Mouse (Mus musculus): Measurements from ENCODE around the gene Hivep1. TPM values are rescaled to one million over a fixed set of nuclear protein-coding genes. Genes with fewer than 3 reads are reported as not detected.

Hivep1 gene
- polyA plus RNA-seq, 2 experiments = 1.4 to 2.0 TPM

GRCm38 (mm10) chr13:42088339-42088738 lies 36.5 kb downstream of the Hivep1 start:
- Histone ChIP-seq H3K4me1 (replicated peaks; ENCODE audit: control insufficient read depth in 2 of 2, insufficient read depth in 2 of 2, low read length in 1 of 2) (peaks cover 0 to 4% of the 10 kb centered on the region in 2 experiments; a peak in 1 of 4 replicates), H3K27ac (no peak overlapping the region), H3K9ac (replicated peaks) (no peak overlapping the region), H3K4me3 (ENCODE audit: insufficient read depth in 1 of 2, low read depth in 2 of 2, low read length in 2 of 2) (no peak overlapping the region), H3K4me2 (ENCODE audit: low read depth) (no peak overlapping the region), H3K36me3 (replicated peaks; ENCODE audit: control insufficient read depth, insufficient read depth, low read depth) (no peaks in the 10 kb centered on the region), H3K27me3 (ENCODE audit: control insufficient read depth, insufficient read depth, low read length) (no peaks in the 10 kb centered on the region), H3K9me3 (ENCODE audit: control insufficient read depth, low read length) (no peaks in the 10 kb centered on the region)
- no peak for DNase-seq (ENCODE audit: low read depth in 3 of 3, low spot score in 3 of 3)
- ATAC-seq (ENCODE audit: insufficient read depth) = no peak
- TF ChIP-seq EP300 (IDR thresholded peaks at IDR 0.05; ENCODE audit: low read depth) (no peak), CTCF (IDR thresholded peaks at IDR 0.05; ENCODE audit: low read depth) (no peak)
- WGBS (ENCODE audit: insufficient replicate concordance) = 62% methylated on average over 5 of the region's 5 CpGs

DNA sequence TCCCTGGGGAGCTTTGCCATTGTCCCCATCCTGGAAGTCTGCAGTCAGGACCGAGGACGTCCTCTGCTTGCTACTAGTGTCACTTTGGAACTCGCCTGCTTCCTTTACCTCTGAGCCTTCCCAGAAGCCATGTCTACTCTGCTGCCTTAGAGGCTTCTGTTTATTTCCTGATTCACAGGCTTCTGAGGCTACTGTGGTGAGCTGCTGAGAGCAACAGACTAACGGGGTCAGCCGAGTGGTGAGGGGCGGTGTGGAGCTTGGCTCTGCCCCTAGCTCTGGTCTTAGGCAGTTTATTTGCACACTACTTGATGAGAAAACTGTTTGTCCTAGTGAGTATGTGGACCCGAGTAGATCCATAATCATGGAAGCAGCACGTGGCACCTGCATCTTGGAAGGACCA lies 37.2 kb downstream of the Hivep1 start:
- no peaks in the 10 kb centered on the region for H3K9me3 ChIP-seq (ENCODE audit: control insufficient read depth, low read length)
- no peak for TF ChIP-seq EP300 (IDR thresholded peaks at IDR 0.05; ENCODE audit: low read depth)
- no peak for TF ChIP-seq CTCF (IDR thresholded peaks at IDR 0.05; ENCODE audit: low read depth)
- H3K4me1 ChIP-seq (replicated peaks; ENCODE audit: control insufficient read depth in 2 of 2, insufficient read depth in 2 of 2, low read length in 1 of 2) = peaks cover 3 to 9% of the 10 kb centered on the region in 2 experiments; a peak in 2 of 4 replicates
- no peak overlapping the region for H3K4me2 ChIP-seq (ENCODE audit: low read depth)
- no peak for ATAC-seq (ENCODE audit: insufficient read depth)
- H3K36me3 ChIP-seq (replicated peaks; ENCODE audit: control insufficient read depth, insufficient read depth, low read depth) = no peaks in the 10 kb centered on the region
- no peak overlapping the region for H3K4me3 ChIP-seq (ENCODE audit: insufficient read depth in 1 of 2, low read depth in 2 of 2, low read length in 2 of 2)
- no peaks in the 10 kb centered on the region for H3K27me3 ChIP-seq (ENCODE audit: control insufficient read depth, insufficient read depth, low read length)
- WGBS (ENCODE audit: insufficient replicate concordance) = 49% methylated on average over 8 of the region's 8 CpGs
- H3K9ac ChIP-seq (replicated peaks) = no peak overlapping the region
- no peak overlapping the region for H3K27ac ChIP-seq
- no peak for DNase-seq (ENCODE audit: low read depth in 3 of 3, low spot score in 3 of 3)

DNA sequence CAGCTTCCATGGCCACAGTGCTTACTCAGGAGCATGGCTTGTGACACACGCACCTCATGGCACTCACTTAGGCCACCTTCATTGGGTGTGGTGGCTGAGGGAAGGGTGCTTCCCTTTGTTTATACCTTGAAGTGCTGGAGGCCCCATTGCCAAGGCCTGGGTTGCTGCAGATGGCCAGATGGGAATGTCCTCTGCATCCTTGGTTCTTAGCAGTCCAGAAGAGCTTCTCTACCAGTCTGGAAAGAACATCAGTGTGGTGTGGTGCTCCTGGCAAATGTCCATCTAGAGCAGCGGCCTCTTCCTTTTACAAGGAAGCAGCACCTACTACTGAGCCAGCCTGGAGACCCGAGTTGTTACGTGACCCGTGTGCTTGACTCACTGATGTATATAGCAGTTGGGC lies 38.9 kb downstream of the Hivep1 start:
- Histone ChIP-seq H3K4me2 (ENCODE audit: low read depth) (no peak overlapping the region), H3K4me3 (ENCODE audit: insufficient read depth in 1 of 2, low read depth in 2 of 2, low read length in 2 of 2) (no peak overlapping the region), H3K27me3 (ENCODE audit: control insufficient read depth, insufficient read depth, low read length) (no peaks in the 10 kb centered on the region), H3K9me3 (ENCODE audit: control insufficient read depth, low read length) (no peaks in the 10 kb centered on the region), H3K27ac (no peak overlapping the region), H3K9ac (replicated peaks) (no peak overlapping the region), H3K36me3 (replicated peaks; ENCODE audit: control insufficient read depth, insufficient read depth, low read depth) (no peaks in the 10 kb centered on the region), H3K4me1 (replicated peaks; ENCODE audit: control insufficient read depth in 2 of 2, insufficient read depth in 2 of 2, low read length in 1 of 2) (peaks cover 3 to 11% of the 10 kb centered on the region in 2 experiments; a peak in 3 of 4 replicates)
- no peak for TF ChIP-seq EP300 (IDR thresholded peaks at IDR 0.05; ENCODE audit: low read depth)
- TF ChIP-seq CTCF (IDR thresholded peaks at IDR 0.05; ENCODE audit: low read depth) = no peak
- no peak for DNase-seq (ENCODE audit: low read depth in 3 of 3, low spot score in 3 of 3)
- ATAC-seq (ENCODE audit: insufficient read depth) = no peak
- WGBS (ENCODE audit: insufficient replicate concordance) = 63% methylated on average over 5 of the region's 5 CpGs

DNA sequence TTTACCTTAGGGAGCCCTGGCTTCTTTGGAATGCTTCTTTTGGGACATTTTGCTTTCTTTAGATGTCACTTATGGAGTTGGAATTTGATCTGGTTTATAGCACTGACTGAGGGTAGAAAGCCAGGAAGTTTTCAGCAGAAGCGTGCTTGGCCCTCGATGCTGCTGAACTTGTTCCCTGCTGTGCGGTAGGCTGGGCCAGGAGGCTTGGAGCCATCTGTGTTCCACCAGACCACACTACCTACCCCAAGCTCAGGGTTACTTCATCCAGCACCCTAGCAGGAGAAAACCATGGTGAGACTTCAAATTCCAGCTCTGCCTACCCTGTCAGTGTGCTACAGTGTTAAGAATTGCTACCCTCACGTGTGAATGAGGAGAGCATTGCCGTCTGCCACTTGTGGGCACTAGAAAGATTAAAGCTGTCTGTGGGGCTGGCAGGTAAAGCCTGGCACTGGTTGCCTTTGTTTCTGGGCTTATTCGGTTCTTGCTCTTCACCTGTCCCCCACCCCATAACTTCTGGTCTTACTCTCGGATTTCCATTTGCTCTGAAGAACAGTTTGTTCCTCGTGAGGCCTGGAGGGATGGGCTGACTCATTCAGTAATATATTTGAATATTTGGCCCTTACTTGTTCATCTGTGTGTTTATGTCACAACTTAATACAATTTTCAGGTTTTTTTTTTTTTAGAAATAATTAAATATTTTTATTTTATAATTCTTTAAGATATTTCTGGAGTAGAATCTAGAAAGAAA lies 40.7 kb downstream of the Hivep1 start:
- Histone ChIP-seq H3K4me1 (replicated peaks; ENCODE audit: control insufficient read depth in 2 of 2, insufficient read depth in 2 of 2, low read length in 1 of 2) (peaks cover 3 to 21% of the 10 kb centered on the region in 2 experiments; a peak in 3 of 4 replicates), H3K9ac (replicated peaks) (no peak overlapping the region), H3K4me2 (ENCODE audit: low read depth) (no peak overlapping the region), H3K27ac (no peak overlapping the region), H3K27me3 (ENCODE audit: control insufficient read depth, insufficient read depth, low read length) (no peaks in the 10 kb centered on the region), H3K4me3 (ENCODE audit: insufficient read depth in 1 of 2, low read depth in 2 of 2, low read length in 2 of 2) (no peak overlapping the region), H3K36me3 (replicated peaks; ENCODE audit: control insufficient read depth, insufficient read depth, low read depth) (no peaks in the 10 kb centered on the region), H3K9me3 (ENCODE audit: control insufficient read depth, low read length) (no peaks in the 10 kb centered on the region)
- no peak for DNase-seq (ENCODE audit: low read depth in 3 of 3, low spot score in 3 of 3)
- TF ChIP-seq CTCF (IDR thresholded peaks at IDR 0.05; ENCODE audit: low read depth) (no peak), EP300 (IDR thresholded peaks at IDR 0.05; ENCODE audit: low read depth) (no peak)
- 43% methylated on average over 8 of the region's 8 CpGs for WGBS (ENCODE audit: insufficient replicate concordance)
- ATAC-seq (ENCODE audit: insufficient read depth) = no peak

DNA sequence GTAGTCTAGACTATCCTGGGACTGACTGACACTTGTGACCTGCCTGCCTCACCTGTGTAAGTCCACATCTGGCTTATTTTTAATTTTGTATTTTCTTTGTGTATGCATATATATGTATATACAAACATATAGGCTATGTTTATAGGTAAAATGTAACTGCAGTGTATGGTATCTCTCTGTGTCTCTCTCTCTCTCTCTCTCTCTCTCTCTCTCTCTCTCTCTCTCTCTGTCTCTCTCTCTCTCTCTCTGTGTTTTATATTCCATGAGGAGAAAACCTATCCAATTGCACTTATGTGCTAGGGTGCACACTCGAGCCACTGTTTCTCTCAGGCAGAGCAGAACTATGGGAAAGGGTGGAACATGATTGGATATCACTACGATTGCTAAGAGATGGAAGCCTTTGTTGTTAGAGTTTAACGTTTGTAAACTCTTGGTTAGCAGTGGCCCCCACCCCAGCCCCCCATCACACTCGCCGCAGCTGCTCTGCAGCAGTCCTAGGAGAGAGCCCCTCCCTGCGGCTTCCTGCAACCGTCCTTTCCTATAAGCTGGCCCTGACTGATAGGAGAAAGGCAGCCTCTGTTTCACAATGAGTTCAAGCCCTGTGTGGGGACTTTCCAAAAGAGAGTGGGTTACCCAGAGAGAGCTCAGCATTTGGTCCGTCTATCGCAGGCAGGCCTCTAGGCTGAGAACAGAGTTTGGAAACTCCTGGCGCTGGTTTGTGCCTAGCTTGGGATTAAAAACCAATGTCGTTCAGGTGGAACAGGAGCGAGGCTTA lies 41.6 kb downstream of the Hivep1 start:
- Histone ChIP-seq H3K27me3 (ENCODE audit: control insufficient read depth, insufficient read depth, low read length) (no peaks in the 10 kb centered on the region), H3K4me2 (ENCODE audit: low read depth) (peak overlapping the region; percentile 41), H3K9me3 (ENCODE audit: control insufficient read depth, low read length) (no peaks in the 10 kb centered on the region), H3K27ac (peak overlapping the region; percentile 33; the same call in 1 of the 2 replicates), H3K4me1 (replicated peaks; ENCODE audit: control insufficient read depth in 2 of 2, insufficient read depth in 2 of 2, low read length in 1 of 2) (peaks cover 3 to 21% of the 10 kb centered on the region in 2 experiments; a peak in 3 of 4 replicates), H3K9ac (replicated peaks) (peak overlapping the region; percentile 27; the same call in 1 of the 2 replicates), H3K36me3 (replicated peaks; ENCODE audit: control insufficient read depth, insufficient read depth, low read depth) (no peaks in the 10 kb centered on the region), H3K4me3 (ENCODE audit: insufficient read depth in 1 of 2, low read depth in 2 of 2, low read length in 2 of 2) (no peak overlapping the region)
- DNase-seq (ENCODE audit: low read depth in 3 of 3, low spot score in 3 of 3) = peak; percentile 36 to 53 (median 52)
- 16% methylated on average over 12 of the region's 12 CpGs for WGBS (ENCODE audit: insufficient replicate concordance)
- TF ChIP-seq CTCF (IDR thresholded peaks at IDR 0.05; ENCODE audit: low read depth) = no peak
- peak; percentile 76 for TF ChIP-seq EP300 (IDR thresholded peaks at IDR 0.05; ENCODE audit: low read depth)
- peak; percentile 85 for ATAC-seq (ENCODE audit: insufficient read depth)
